Mouse (Mus musculus): ENCODE results near the gene Akr1b10. TPM values are rescaled to one million over a fixed set of nuclear protein-coding genes. Genes with fewer than 3 reads are reported as not detected.
"Not testable (repeated sequence)": the region's sequence is repeated elsewhere in the genome, so short reads cannot be mapped to it uniquely, and the experiment has no call there.

The Akr1b10 gene
- total and polyA plus RNA-seq, 3 experiments, result 2.7 to 67.6 (median 43.4) TPM

- Histone ChIP-seq H3K36me3 (replicated peaks) (no peaks in the 10 kb centered on the region), H3K9me3 (replicated peaks) (peaks cover 3% of the 10 kb centered on the region; the same call in 1 of the 2 replicates), H3K4me3 (ENCODE audit: low read depth, low read length) (no peak overlapping the region), H3K27me3 (ENCODE audit: insufficient read depth, low read length) (peaks cover 12% of the 10 kb centered on the region), H3K4me1 (ENCODE audit: insufficient read depth, low read depth, low read length) (no peaks in the 10 kb centered on the region)
- TF ChIP-seq CTCF (IDR thresholded peaks at IDR 0.05; ENCODE audit: low read depth, low read length), result no peak
- ATAC-seq (ENCODE audit: extremely low read depth, insufficient number of reproducible peaks, low FRiP score, poor library complexity, severe bottlenecking) (no peak), DNase-seq (ENCODE audit: low spot score) (no peak)
Observed at GRCm38 (mm10) chr6:34406746-34407145, 22.7 kb downstream of the Akr1b10 start.

- no peaks in the 10 kb centered on the region for H3K4me1 ChIP-seq (ENCODE audit: insufficient read depth, low read depth, low read length)
- H3K27me3 ChIP-seq (ENCODE audit: insufficient read depth, low read length), result peaks cover 12% of the 10 kb centered on the region
- DNase-seq (ENCODE audit: low spot score), result no peak
- H3K4me3 ChIP-seq (ENCODE audit: low read depth, low read length), result no peak overlapping the region
- no peak for ATAC-seq (ENCODE audit: extremely low read depth, insufficient number of reproducible peaks, low FRiP score, poor library complexity, severe bottlenecking)
- no peaks in the 10 kb centered on the region for H3K36me3 ChIP-seq (replicated peaks)
- TF ChIP-seq GATA1 (IDR thresholded peaks at IDR 0.05; ENCODE audit: borderline replicate concordance, low read length) (no peak), TAL1 (conservative IDR thresholded peaks at IDR 0.05; ENCODE audit: low read depth, low read length) (no peak)
- peaks cover 3% of the 10 kb centered on the region; the same call in 1 of the 2 replicates for H3K9me3 ChIP-seq (replicated peaks)
Observed at GRCm38 (mm10) chr6:34407403-34407802, 23.4 kb downstream of the Akr1b10 start.

GRCm38 (mm10) chr6:34412023-34412422 is 28.0 kb downstream of the Akr1b10 start, which contains the start of gene Akr1b7:
TSS of gene Akr1b7 (plus strand) at chr6:34412334.
- no peak for TF ChIP-seq TAL1 (conservative IDR thresholded peaks at IDR 0.05; ENCODE audit: low read depth, low read length)
- TF ChIP-seq POLR2AphosphoS5 (IDR thresholded peaks at IDR 0.05; ENCODE audit: insufficient replicate concordance, low read depth, low read length), result no peak
- TF ChIP-seq CTCF (IDR thresholded peaks at IDR 0.05; ENCODE audit: low read depth, low read length), result no peak
- no peak for TF ChIP-seq GATA2 (IDR thresholded peaks at IDR 0.05; ENCODE audit: borderline replicate concordance, low read depth, low read length)
- no peak for TF ChIP-seq GATA1 (IDR thresholded peaks at IDR 0.05; ENCODE audit: borderline replicate concordance, low read length)
- Histone ChIP-seq H3K9me3 (replicated peaks) (no peaks in the 10 kb centered on the region), H3K4me3 (ENCODE audit: low read depth, low read length) (no peak within 1 kb of the TSS), H3K36me3 (replicated peaks) (no peaks in the 10 kb centered on the region), H3K4me1 (ENCODE audit: insufficient read depth, low read depth, low read length) (no peaks in the 10 kb centered on the region), H3K27me3 (ENCODE audit: insufficient read depth, low read length) (peaks cover 7% of the 10 kb centered on the region)
- ATAC-seq (ENCODE audit: extremely low read depth, insufficient number of reproducible peaks, low FRiP score, poor library complexity, severe bottlenecking) (no peak), DNase-seq (ENCODE audit: low spot score) (no peak)

DNA sequence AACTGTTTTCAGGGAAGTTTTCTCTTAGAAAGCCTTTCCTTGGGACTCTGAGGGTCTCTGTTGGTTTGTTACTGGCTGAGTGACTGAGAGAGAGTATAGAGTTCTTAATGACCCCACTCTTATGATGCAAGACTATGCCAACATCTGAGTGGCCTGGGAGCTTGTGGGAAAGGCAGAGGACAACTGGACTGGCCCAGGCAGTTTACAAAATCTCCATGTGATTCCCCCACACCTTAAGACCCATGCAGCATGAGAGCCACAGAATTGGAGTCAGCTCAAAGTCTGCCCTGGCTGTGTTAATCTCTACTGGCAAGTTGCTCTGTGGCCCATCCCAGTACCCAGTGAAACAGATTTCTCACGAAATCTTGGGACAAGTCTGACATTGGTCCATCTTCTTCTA is 28.7 kb downstream of the Akr1b10 start:
- Histone ChIP-seq H3K9me3 (replicated peaks) (no peaks in the 10 kb centered on the region), H3K27me3 (ENCODE audit: insufficient read depth, low read length) (peaks cover 7% of the 10 kb centered on the region), H3K36me3 (replicated peaks) (no peaks in the 10 kb centered on the region), H3K4me3 (ENCODE audit: low read depth, low read length) (no peak overlapping the region), H3K4me1 (ENCODE audit: insufficient read depth, low read depth, low read length) (no peaks in the 10 kb centered on the region)
- ATAC-seq (ENCODE audit: extremely low read depth, insufficient number of reproducible peaks, low FRiP score, poor library complexity, severe bottlenecking) (no peak), DNase-seq (ENCODE audit: low spot score) (no peak)
- TF ChIP-seq GATA2 (IDR thresholded peaks at IDR 0.05; ENCODE audit: borderline replicate concordance, low read depth, low read length) (no peak), GATA1 (IDR thresholded peaks at IDR 0.05; ENCODE audit: borderline replicate concordance, low read length) (no peak), POLR2AphosphoS5 (IDR thresholded peaks at IDR 0.05; ENCODE audit: insufficient replicate concordance, low read depth, low read length) (no peak), TAL1 (conservative IDR thresholded peaks at IDR 0.05; ENCODE audit: low read depth, low read length) (no peak), CTCF (IDR thresholded peaks at IDR 0.05; ENCODE audit: low read depth, low read length) (no peak)

- not testable (repeated sequence) for H3K36me3 ChIP-seq (replicated peaks); H3K4me1 ChIP-seq (ENCODE audit: insufficient read depth, low read depth, low read length); H3K27me3 ChIP-seq (ENCODE audit: insufficient read depth, low read length); ATAC-seq (ENCODE audit: extremely low read depth, insufficient number of reproducible peaks, low FRiP score, poor library complexity, severe bottlenecking); DNase-seq (ENCODE audit: low spot score); H3K4me3 ChIP-seq (ENCODE audit: low read depth, low read length); H3K9me3 ChIP-seq (replicated peaks)
Observed at GRCm38 (mm10) chr6:34413386-34413785, 29.4 kb downstream of the Akr1b10 start.

DNA sequence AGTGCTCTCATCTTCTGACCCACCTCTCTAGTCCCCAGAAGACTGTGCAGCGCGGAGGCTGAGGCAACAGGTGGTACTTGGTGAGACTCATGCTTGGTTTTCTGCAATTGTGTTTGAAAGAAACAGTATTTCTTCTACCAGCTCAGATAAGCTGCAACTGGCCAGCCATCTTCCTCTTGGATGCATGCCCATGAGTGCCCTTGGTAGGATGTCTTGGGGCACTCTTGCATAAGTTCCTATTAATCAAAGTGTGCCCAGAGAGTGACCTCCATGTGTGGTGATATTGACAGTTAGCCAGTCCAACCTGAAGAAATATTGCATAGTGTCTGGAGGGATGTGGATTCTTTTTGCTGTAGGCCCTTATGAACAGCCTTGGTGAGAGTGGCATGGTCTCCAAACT is 32.5 kb downstream of the Akr1b10 start:
- Histone ChIP-seq H3K9me3 (replicated peaks) (no peaks in the 10 kb centered on the region), H3K36me3 (replicated peaks) (no peaks in the 10 kb centered on the region), H3K27me3 (ENCODE audit: insufficient read depth, low read length) (peaks cover 13% of the 10 kb centered on the region), H3K4me1 (ENCODE audit: insufficient read depth, low read depth, low read length) (no peaks in the 10 kb centered on the region), H3K4me3 (ENCODE audit: low read depth, low read length) (no peak overlapping the region)
- DNase-seq (ENCODE audit: low spot score), result no peak
- no peak for ATAC-seq (ENCODE audit: extremely low read depth, insufficient number of reproducible peaks, low FRiP score, poor library complexity, severe bottlenecking)
- no peak for TF ChIP-seq CTCF (IDR thresholded peaks at IDR 0.05; ENCODE audit: low read depth, low read length)
- no peak for TF ChIP-seq TAL1 (conservative IDR thresholded peaks at IDR 0.05; ENCODE audit: low read depth, low read length)
- TF ChIP-seq POLR2AphosphoS5 (IDR thresholded peaks at IDR 0.05; ENCODE audit: insufficient replicate concordance, low read depth, low read length), result no peak
- no peak for TF ChIP-seq GATA2 (IDR thresholded peaks at IDR 0.05; ENCODE audit: borderline replicate concordance, low read depth, low read length)
- TF ChIP-seq GATA1 (IDR thresholded peaks at IDR 0.05; ENCODE audit: borderline replicate concordance, low read length), result no peak

- DNase-seq (ENCODE audit: low spot score), result no peak
- TF ChIP-seq CTCF (IDR thresholded peaks at IDR 0.05; ENCODE audit: low read depth, low read length), result no peak
- TF ChIP-seq TAL1 (conservative IDR thresholded peaks at IDR 0.05; ENCODE audit: low read depth, low read length), result no peak
- TF ChIP-seq GATA2 (IDR thresholded peaks at IDR 0.05; ENCODE audit: borderline replicate concordance, low read depth, low read length), result no peak
- TF ChIP-seq GATA1 (IDR thresholded peaks at IDR 0.05; ENCODE audit: borderline replicate concordance, low read length), result no peak
- no peak for TF ChIP-seq POLR2AphosphoS5 (IDR thresholded peaks at IDR 0.05; ENCODE audit: insufficient replicate concordance, low read depth, low read length)
- H3K36me3 ChIP-seq (replicated peaks), result no peaks in the 10 kb centered on the region
- H3K4me3 ChIP-seq (ENCODE audit: low read depth, low read length), result no peak overlapping the region
- ATAC-seq (ENCODE audit: extremely low read depth, insufficient number of reproducible peaks, low FRiP score, poor library complexity, severe bottlenecking), result no peak
- H3K4me1 ChIP-seq (ENCODE audit: insufficient read depth, low read depth, low read length), result no peaks in the 10 kb centered on the region
- no peaks in the 10 kb centered on the region for H3K9me3 ChIP-seq (replicated peaks)
- H3K27me3 ChIP-seq (ENCODE audit: insufficient read depth, low read length), result peaks cover 15% of the 10 kb centered on the region
Observed at GRCm38 (mm10) chr6:34419071-34419470, 35.1 kb downstream of the Akr1b10 start.
